Mouse (Mus musculus) frontal cortex, postnatal 10 days (tissue): ENCODE measurements at regions not wholly inside any gene's neighbourhood (a gene's known extent, or its start where the extent isn't known, plus 50 kb on each side); places are given as distances from the start of the nearest gene placed in this dataset.
"Not testable (repeated sequence)": the region's sequence is repeated elsewhere in the genome, so short reads cannot be mapped to it uniquely, and the experiment has no call there.

ENCODE experiments used
- DNase-seq, 2 experiments: peaks; one replicate each; pipeline ENCODE4 v3.0.0; 2022; ENCODE audit warnings: low spot score in 2 of 2, mixed read lengths in 1 of 2

DNA sequence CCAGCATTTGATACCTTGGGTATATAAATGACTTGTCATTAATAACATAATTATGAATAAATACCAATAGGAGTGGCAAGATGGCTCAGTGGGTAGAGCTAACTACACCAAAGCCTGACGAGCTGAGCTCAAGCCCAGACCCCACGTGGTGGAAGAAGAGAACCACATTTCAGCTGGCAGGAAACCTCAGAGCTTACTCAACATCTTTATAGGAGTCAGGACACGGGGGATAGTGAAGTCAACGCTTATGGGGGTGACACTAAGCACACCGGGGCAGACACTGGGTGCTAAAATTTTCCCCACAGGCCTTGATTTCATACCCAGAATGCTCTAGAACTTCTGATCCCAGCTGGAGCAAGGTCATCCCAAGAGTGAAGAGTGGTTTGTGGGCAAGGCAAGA lies 259.3 kb downstream of the Setd4 start:
- no peak for DNase-seq

DNA sequence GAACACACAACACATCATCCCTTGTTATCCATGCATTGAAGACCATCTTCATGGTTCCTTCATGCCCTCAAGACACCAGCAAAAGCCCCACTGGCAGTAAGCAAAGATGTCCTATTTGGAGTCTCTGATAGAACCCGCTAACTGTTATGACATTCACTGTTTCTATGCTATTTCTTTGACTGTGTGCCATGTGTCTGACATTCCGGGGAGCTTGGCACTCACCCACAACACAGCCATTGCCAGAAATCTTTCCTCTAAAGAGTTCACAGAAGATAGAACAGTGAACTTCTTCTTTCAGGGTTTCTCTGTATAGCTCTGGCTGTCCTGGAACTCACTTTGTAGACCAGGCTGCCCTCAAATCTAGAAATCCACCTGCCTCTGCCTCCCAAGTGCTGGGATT lies 261.2 kb downstream of the Setd4 start:
- DNase-seq: no peak

DNA sequence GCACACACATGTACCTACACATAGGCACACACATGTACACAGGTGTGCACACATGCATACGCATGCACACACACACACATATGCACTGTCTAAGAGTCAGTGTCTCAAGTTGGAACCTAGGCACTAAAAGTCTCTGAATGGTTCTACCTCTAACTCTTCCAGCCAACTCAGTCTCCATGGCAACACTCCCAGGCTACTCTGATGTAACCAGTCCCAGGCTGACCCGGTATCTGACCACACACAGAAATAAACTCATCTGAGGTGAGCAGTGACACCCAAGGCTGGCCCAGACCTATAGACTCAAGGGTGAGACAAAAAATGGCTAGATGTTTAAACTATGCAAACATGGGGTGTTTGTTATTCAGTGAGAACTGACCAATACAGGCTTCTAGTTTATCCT lies 262.1 kb downstream of the Setd4 start:
- DNase-seq: no peak

DNA sequence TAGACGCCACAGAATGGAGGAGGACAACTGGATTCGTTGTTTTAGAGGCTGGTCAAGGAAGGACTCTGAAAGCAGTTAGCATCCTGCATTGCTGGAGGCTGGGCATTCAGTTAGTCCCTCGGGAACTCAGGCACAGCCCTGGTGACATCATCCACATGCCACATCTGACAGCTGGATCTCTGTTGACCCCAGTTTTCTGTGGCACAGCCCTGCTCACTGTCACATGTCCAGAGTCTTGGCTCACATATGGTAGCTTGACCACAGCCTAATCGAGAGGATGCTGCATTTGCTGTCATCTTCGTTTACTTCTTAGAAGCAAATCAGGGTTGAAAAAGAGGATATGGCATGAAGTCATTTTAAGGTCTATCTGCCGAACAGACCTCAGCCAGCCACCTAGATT lies 265.1 kb downstream of the Setd4 start:
- DNase-seq: no peak

DNA sequence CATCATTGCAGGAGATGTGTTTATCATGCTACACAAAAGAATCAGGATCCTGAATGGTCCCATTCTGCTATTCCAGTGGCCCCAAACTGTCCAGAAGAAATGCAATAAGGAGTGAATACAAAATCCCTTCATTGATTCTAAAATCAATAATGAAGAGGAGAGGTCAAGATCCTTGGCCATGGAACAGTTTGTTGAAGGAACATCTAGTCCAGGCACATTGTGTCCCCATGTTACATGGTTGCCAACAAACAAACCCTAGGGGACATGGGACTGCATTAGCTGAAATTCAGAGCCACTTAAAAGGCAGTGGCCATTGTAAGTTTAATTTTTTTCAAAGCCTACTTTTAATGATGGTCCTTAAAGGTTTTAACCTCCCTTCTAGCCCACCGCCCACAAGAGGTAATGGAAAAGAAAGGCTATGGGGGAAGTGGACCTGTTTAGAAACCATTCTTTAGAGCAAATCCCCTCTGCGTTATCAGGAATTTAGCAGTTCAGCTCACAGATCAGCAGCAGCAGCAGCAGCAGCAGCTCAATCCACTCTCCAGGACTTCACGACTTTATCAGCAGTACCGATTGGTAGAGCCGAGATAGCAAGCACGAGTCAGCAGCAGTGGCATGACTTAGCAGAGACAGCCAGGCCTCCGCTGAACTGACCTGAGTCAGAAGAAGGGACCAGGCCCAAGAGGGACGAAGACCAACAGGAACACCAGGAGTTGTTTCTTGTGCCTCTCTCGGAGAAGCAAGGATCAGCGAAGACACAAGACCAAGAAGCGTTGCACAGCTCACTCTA lies 268.3 kb downstream of the Setd4 start:
- DNase-seq: no peak

DNA sequence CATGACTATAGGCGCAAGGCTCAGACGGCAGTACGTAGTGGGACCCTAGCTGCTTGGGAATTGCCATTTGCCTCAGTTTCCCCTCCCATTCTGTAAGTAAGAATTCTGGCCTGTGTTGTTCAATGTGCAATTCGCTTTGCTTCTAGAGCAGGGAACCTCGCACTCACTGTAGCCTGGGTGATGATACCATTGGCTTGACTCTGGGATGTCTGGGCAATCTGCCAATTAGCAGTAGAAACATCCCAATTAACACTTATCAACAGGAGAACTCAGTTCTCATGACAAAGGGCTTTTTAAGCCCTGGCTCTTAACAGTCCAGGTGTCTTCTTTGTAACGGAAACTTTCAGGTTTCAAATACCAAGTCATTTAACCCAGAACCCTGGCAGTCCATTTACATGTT lies 270.2 kb downstream of the Setd4 start:
- peak in 1 of 2 experiments; percentile 15 for DNase-seq

DNA sequence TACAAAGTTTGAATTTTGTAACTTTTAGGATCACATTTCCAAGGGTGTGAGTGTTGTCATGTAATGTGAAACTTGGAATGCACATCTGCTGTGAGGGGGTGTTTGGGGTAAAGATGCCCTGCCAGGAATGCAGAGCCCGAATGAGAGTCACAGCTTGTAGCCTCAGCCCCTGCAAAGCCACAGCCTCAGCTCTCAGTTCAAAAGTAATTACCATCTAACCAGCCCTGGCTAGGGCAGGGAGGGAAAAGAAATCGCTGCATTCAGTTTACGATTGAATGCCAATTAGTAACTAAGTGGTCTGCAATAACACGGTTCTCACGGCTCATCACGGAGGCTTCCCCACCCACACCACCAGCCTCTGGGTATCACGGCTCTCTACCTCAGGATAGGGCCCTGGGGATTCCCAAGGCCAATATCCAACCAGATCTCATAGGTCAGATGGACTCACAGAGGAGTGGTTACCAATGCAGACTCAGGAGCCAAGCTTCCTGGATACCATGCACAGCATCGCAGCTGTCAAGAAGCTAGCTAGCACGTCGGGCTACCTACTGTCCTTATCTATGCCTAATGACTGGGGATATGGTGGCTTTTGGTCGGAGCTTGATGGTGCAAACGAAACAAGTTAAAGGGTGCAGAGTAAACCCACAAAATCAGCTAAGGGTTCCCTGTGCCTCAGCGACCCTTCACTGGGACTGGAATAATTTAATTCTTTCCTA lies 275.0 kb downstream of the Setd4 start:
- no peak for DNase-seq

DNA sequence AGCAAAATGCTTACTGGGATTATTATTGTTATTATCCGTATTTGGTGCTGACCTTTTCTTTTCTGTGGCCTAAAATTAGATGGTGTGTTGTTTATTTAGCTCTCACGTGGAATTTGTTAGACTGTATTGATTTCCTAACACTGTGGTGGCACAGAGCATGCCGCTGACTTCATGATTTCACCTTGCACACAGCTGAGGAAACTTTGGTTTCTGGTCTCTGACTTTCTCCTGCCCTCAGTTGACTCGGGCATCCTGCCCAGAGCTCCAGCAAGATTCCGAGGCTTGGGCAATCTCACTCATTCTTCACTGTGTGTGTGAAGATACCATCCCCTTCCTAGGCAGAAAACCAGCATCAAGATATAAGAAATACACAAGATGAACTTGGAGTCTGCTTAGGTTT lies 279.0 kb downstream of the Setd4 start:
- no peak for DNase-seq

DNA sequence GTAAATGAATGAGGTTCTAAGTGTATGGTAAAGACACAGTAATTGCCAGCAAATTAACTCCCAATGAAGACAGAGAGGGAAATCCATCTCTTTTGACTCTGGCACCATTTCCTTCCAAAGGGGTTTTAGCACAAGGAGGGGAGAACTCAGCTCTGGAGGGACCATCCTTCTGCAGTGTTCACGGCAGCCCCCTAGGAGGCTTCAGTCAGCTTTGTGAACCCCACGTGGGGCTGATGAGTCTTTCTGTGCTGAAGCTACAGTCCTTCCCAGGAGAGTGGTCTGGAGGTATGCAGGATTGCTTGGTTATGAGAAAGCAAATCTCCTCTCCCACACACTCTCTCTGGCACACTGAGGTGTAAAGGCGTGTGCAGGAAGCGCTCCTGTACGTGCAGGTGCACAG lies 280.7 kb downstream of the Setd4 start:
- DNase-seq: no peak

DNA sequence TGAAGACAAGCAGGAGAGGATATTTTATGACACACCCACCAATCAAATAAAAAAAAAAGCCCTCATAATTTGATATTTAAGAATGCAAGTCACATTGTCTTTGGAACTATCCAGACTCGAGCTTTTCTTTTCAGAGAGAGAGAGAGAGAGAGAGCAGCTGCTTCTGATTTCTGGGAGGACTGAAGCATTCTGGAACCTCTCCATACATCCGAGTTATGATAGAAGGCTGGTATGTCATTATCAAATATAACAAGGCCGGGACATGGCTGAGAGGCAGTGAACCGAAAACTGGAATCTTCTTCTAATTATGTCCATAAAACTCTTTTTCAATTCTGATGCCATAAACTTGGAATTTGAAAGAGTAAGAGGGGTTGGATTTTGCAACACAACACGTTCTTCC lies 284.3 kb downstream of the Setd4 start:
- no peak for DNase-seq

DNA sequence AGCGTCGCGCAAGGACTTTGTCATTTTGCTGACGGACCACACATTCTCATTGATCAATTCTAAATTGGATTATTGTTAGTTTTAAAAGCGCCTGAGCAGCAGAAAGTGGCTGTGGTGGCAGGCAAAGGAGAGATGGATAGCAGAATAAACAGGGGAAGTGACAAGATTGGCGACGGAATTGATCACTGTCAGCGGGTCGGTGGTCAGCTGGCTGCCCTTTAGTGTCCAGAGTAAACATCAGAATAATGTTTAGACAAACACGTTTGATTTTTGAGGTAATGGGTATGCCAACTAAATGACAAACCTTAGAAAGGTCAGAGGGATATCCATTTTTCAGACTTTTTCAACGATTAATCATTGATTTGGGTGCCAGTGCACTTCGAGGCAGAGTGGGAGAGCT lies 292.2 kb downstream of the Setd4 start:
- no peak for DNase-seq

DNA sequence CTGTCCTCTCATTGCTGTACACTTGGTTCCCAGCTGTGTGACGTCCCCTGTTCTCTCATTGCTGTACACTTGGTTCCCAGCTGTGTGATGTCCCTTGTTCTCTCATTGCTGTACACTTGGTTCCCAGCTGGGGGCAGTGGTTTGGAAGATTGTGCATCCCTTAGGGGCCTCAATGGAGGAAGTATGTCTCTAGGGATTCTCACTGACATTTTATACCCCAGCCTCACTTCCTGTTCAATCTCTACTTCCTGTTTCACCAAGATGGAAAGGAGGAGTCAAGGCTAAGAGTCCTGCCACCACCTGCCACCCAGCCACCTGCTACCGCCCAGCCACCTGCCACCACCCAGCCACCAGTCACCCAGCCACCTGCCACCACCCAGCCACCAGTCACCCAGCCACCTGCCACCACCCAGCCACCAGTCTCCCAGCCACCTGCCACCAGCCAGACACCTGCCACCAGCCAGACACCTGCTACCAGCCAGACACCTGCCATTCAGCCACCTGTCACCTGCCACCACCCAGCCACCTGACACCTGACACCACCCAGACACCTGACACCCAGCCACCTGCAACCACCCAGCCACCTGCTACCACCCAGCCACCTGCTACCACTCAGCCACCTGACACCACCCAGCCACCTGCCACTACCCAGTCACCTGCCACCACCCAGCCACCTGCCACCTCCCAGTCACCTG lies 295.1 kb downstream of the Setd4 start:
- DNase-seq: no peak

DNA sequence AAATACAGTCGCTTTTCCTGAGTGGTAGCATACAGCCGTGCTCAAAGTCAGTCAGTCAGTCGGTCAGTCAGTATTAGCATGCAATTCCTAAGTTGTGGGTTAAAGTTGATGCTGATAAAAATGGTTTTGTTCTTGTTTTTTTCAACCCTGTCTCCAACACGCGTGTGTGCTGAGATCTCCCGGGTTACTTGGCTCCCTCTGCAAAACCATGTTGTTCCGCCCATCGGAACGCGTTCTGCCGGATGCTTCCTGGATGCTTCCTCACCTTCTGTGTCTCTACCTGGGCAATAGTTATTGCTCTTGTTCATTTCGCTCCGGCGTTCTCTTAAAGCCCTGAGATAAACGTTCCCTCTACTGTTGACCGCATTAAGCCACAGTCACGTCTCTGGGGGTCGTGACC lies 296.9 kb downstream of the Setd4 start:
- DNase-seq: no peak

DNA sequence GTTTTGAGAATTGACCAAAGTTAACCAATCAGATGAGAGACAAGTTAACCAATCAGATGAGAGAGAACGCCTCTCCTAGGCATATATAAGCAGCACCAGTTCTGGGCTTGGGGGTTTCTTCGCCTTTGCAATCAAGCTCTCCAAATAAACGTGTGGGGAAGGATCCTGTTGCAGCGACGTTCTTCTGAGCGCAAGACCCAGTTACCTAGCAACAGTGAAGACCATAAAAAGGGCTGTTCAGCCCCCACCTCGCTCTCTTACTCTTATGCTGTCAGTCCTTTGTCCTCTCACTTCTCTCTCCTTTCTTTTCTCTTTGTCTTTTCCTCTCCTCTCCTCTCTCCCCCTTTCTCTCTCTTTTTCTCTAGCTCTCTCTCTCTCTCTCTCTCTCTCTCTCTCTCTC lies 297.7 kb downstream of the Setd4 start:
- not testable (repeated sequence) for DNase-seq

DNA sequence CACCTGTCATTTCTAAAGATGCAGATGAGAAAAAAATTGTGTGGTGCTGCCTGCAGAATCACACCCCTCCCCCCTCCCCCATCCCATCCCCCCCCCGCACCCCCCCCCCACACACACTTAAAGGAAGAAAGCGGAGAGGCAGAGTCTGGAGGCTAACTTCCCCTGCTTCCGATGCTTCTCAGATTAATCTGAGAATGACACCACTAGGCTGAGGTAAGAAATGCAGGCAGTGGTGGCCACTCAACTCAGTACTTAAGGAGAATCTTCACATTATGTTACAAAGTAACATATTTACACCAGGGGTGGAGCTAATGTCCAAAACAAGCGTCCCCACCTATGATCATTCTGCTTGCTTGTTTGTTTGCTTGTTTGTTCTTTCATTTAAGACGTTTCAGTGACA lies 309.4 kb downstream of the Setd4 start:
- no peak for DNase-seq

DNA sequence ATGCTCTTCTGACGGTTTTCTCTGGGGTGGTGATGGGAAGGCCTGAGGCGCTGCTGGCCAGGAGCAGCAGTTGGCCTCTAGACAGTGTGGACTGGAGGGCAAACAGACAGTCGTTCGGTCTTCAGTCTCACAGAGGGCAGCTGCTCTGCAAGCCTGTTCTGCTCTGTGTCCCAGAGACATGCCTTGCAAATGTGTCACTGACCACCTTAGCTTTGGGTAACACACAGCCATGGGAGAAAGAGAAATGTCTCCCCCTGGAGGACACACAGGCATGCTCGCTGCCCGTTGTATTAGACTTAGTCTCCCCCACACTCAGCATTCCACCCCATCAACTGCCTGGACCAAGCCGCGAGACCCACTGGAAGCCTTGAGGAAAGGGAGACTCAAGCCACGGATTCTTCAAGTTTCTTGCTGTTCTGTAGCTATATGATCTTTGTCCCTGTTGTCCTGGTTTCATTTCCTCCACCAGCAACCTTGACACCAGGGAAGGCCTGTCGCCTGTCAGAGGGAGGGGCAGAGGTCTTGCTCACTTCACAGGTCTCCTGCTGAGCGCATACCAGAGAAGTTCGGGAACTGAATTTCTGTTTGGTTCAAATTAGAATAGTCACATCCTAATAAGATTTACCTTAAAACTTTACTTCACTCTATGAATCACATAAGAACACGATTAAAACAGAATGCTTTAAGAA lies 310.8 kb downstream of the Setd4 start:
- DNase-seq: peak; percentile 14 to 68

DNA sequence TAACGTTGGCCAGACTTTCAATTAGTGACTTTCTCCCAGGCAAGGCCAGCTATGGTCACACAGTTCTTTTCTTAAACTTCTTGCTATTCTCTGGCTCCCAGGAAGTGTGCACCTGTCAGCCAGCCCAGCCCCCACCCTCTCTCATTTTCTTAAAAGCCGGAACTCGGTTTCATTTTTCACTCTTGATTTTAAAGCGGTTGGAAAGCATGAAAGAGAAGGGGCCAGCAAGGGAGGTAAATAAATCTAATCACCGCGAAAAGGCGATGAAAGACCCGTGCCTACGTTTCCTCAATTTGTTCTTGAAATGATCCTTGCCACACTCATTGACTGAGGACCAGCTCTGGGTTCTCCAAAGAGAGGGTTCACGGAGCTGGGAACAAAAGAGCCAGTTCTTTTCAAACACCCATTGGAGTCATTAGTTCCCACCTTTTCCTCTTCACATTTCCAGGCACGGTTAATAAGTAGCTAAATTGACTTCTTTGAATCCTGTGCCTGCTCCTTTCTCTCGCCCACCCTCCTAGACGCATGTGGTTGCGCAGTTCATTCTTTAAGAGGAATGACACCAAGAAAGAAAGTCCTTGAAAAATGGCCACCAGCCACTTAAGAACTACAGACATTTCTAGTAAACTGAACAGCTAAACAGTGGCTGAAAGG lies 311.6 kb downstream of the Setd4 start:
- DNase-seq: no peak

DNA sequence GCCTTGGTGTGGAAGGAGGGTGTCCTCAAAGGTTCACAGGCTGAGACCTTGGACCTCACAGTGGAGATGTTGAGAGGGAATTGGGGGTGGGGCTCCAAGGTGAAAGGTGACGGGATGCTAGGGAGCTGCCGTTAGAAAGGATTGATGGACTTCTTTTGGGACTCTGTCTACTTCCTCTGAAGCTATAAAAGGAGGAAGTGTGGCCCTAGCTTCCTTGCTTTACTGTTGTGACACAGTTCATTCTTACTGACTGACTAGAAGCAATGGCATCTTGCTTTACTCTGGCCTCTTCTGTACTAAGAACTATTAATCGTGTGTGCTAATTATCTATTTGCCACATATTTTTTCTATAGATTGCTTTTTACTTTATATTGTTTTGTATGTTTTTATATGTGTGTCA lies 315.8 kb downstream of the Setd4 start:
- DNase-seq: no peak

DNA sequence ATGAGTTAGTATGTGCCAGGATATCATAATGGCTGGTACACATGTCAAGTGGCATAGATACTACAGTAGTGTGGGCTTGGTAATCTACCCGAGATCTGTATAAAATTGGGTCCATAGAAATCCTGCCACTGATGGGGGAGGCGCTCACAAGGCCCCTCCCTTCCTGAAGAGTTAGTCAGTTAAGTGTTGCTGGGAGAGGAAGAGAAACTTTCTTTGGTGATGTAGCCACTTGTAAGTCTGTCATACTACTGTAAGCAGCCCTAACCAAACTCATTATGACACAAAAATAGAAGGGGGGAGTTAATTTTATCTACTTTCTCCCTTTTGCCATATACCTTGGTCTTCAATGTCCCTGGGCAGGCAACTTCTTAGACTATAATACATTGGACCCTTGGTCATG lies 316.3 kb downstream of the Setd4 start:
- no peak for DNase-seq

DNA sequence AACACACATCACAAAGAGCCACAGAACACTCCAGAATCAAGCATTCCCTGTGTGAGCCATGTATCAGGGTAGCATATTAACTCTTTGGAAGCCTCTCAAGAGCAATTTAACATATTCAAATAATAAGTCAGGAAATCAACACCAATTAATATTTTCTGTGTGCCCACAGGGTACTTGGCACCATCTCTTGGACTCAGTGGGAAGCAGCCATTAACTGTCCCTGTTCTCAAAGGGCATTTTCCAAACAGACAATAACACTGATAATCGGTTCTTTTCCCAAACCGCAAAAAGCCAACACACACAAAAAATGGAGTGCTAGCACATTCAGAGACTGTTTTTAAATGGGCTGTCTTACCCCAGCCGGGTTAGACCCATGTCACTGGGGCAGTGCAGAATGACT lies 317.0 kb downstream of the Setd4 start:
- DNase-seq: no peak

DNA sequence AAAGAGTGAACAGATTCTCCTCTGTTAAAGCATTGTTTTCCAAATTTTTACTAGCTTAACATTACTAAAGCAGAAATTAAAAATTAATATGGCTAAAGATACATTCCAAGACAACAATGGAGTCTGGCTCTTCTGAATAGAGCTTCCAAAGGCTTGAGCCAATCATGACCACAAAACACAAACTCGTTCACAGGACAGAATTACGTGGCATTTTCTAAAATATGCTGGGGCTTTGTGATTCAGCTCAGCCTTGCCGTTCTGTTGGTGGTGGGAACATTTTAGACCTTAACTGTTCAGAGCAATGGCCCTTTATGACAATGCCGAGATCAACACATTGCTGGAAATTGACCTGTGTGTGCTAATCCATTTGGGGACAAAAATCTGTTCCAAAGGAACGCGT lies 318.7 kb downstream of the Setd4 start:
- DNase-seq: no peak

DNA sequence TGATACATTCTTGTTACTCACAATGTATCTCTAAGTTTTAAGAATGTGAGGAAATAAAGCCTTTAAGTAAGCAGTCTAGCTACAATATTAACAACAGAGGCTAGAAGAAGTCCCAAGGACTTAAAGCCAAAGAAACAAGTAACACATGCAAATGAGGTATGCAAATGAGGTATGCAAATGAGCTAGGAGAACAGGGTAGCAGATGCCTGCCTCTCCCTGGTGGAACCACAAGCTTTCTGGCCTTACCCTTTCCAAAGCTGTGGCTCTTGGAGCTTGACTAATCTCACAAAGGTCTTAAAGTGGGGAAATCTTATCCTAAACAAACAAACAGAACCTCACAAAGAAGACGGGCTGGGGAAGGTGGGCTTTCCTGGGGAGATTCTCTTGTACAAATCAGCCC lies 322.1 kb downstream of the Setd4 start:
- DNase-seq: no peak
